Mouse (Mus musculus) embryonic facial prominence, embryonic 15.5 days (tissue): ENCODE measurements around the gene Dhx36. TPM values are rescaled to one million over a fixed set of nuclear protein-coding genes. Genes with fewer than 3 reads are reported as not detected.
A peak's percentile ranks its signal among the peaks of the same experiment; 100 is the strongest.

ENCODE experiments used
- ATAC-seq: fragments of 200-750 bp; cut with Nextera tagmentation; 2 replicates; pipeline ENCODE4 v1.8.0; 2017; ENCODE audit warnings: low read depth, moderate TSS enrichment; ENCODE audit not compliant: insufficient number of reproducible peaks, low FRiP score, low TSS enrichment
- H3K27ac ChIP-seq: fragments of 300-500 bp; sonication (generic); replicated peaks from 2 replicates; pipeline ENCODE4 v1.5.1; 2015; ENCODE audit warnings: mild to moderate bottlenecking, inconsistent platforms
- H3K27me3 ChIP-seq: fragments of 300-500 bp; sonication (generic); 2 replicates; pipeline ENCODE4 v1.6.1; 2015; ENCODE audit warnings: inconsistent platforms
- H3K36me3 ChIP-seq: fragments of 300-500 bp; sonication (generic); 2 replicates; pipeline ENCODE4 v1.6.1; 2015; ENCODE audit warnings: mild to moderate bottlenecking, inconsistent platforms
- H3K4me1 ChIP-seq: fragments of 300-500 bp; sonication (generic); 2 replicates; pipeline ENCODE4 v1.6.1; 2015; ENCODE audit warnings: inconsistent platforms
- H3K4me2 ChIP-seq: fragments of 300-500 bp; sonication (generic); replicated peaks from 2 replicates; pipeline ENCODE4 v1.6.1; 2015; ENCODE audit warnings: mild to moderate bottlenecking, inconsistent platforms
- H3K4me3 ChIP-seq: fragments of 300-500 bp; sonication (generic); replicated peaks from 2 replicates; pipeline ENCODE4 v1.5.1; 2015; ENCODE audit warnings: mild to moderate bottlenecking, inconsistent platforms
- H3K9ac ChIP-seq: fragments of 300-500 bp; sonication (generic); 2 replicates; pipeline ENCODE4 v1.6.1; 2015; ENCODE audit warnings: inconsistent platforms
- H3K9me3 ChIP-seq: fragments of 300-500 bp; sonication (generic); replicated peaks from 2 replicates; pipeline ENCODE4 v1.6.1; 2016; ENCODE audit warnings: inconsistent platforms
- WGBS: fragments of 180-500 bp; shearing (Covaris S2); methylation state at CpG from one replicate; pipeline ENCODE4 v1.1.7; 2015; 5-methylcytosine and 5-hydroxymethylcytosine counted together
- polyA plus RNA-seq: library from polyadenylated mRNA; unstranded; fragments of >200 nt; fragmentation: Nextera tagmentation; extraction: Ambion mirVana; gene quantifications from 2 replicates; pipeline ENCODE4 v1.2.1, GENCODE M21; 2015

Dhx36 gene
- 27.7 TPM in 2 replicates for polyA plus RNA-seq

- Histone ChIP-seq H3K27ac (peak within 1 kb of the TSS; percentile 97), H3K27me3 (no peaks in the 10 kb centered on the region), H3K4me3 (peak within 1 kb of the TSS; percentile 95), H3K4me2 (peak within 1 kb of the TSS; percentile 61), H3K36me3 (no peaks in the 10 kb centered on the region), H3K9me3 (no peaks in the 10 kb centered on the region), H3K9ac (peak within 1 kb of the TSS; percentile 93), H3K4me1 (peaks cover 8% of the 10 kb centered on the region)
- under 1% methylated on average over 65 of the region's 66 CpGs for WGBS
- peak; percentile 96 for ATAC-seq
Measured at GRCm38 (mm10) chr3:62506488-62507205, at the start of gene Dhx36. Dhx36 (minus strand) TSS chr3:62507004.

DNA sequence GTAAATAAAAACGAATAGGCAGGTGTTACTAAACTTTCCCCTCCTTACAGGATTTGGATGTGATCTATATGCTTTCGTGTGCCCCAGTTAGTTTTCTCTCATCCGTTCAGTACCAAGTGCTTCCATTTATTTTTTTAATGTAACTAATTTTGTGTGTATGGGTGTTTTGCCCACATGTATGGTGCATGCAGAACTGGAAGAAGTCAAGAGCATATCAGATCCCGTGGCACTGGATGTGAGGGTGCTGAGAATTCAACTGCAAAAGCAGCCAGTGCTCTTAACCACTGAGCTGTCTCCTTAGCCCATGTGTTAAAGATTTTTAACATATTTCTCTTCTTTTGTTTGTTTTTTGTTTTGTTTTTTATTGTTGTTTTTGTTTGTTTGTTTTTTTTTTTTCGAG lies 20.8 kb upstream of the Dhx36 start:
- Histone ChIP-seq H3K4me1 (no peaks in the 10 kb centered on the region), H3K27ac (no peak overlapping the region), H3K27me3 (no peaks in the 10 kb centered on the region), H3K9ac (no peak overlapping the region), H3K4me3 (no peak overlapping the region), H3K9me3 (no peaks in the 10 kb centered on the region), H3K36me3 (no peaks in the 10 kb centered on the region), H3K4me2 (no peak overlapping the region)
- no peak for ATAC-seq
- 73% methylated on average over 5 of the region's 5 CpGs for WGBS

GRCm38 (mm10) chr3:62527160-62527559 lies 20.4 kb upstream of the Dhx36 start:
- Histone ChIP-seq H3K36me3 (no peaks in the 10 kb centered on the region), H3K4me1 (no peaks in the 10 kb centered on the region), H3K27ac (no peak overlapping the region), H3K9ac (no peak overlapping the region), H3K4me3 (no peak overlapping the region), H3K9me3 (no peaks in the 10 kb centered on the region), H3K27me3 (no peaks in the 10 kb centered on the region), H3K4me2 (no peak overlapping the region)
- ATAC-seq = no peak
- 39% methylated on average over 4 of the region's 4 CpGs for WGBS

- Histone ChIP-seq H3K36me3 (no peaks in the 10 kb centered on the region), H3K4me3 (peak overlapping the region; percentile 95), H3K27me3 (no peaks in the 10 kb centered on the region), H3K4me1 (peaks cover 8% of the 10 kb centered on the region), H3K9me3 (no peaks in the 10 kb centered on the region), H3K9ac (no peak overlapping the region), H3K4me2 (peak overlapping the region; percentile 61), H3K27ac (0 out of 2 replicates have a peak overlapping the region, but pooled peaks have one; percentile 97)
- WGBS = 39% methylated on average over 5 of the region's 5 CpGs
- ATAC-seq = 0 out of 2 replicates have a peak, but pooled peaks have one; percentile 25
Measured at GRCm38 (mm10) chr3:62507206-62507647, 423 bp upstream of the Dhx36 start.

DNA sequence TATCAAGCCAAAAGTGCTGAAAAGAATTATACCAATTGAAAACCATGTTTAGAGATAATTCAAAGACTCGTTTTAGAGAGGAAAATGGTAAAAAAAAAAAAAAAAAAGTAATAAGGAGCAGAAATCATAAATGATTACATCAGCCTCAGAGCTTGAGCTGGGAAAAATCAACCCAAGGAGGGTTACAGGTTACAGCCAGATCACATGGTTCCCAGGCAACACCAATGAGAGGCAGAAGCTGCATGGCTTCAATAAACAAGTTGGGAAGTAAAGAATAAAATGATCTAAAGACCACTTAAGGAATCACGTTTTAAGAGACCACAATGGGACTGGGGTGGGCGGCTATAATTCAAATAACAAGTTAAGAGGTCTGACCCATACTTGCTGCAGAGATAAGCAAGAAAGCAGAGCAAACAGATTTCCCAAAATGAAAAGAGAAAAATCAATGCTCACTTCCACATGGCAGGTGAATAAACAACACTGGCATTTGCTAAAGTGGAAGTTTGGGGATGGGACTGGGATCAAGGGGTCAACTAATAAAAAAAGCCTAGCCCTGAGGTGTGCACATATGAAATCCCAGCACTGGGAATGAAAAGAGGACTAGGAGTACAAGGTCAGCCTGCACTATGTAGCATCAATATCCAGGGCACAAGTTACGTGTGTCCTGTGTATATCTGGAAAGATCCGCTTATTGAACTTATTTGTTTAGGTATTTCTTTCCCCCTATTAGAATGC lies 1.5 kb downstream of the Dhx36 start:
- peak overlapping the region; percentile 95 for H3K4me3 ChIP-seq
- no peak for ATAC-seq
- H3K9me3 ChIP-seq = no peaks in the 10 kb centered on the region
- H3K4me1 ChIP-seq = peaks cover 8% of the 10 kb centered on the region
- H3K9ac ChIP-seq = peak overlapping the region; percentile 93; the same call in 1 of the 2 replicates
- no peaks in the 10 kb centered on the region for H3K27me3 ChIP-seq
- peaks cover 7% of the 10 kb centered on the region for H3K36me3 ChIP-seq
- H3K4me2 ChIP-seq = peak overlapping the region; percentile 61
- no peak overlapping the region for H3K27ac ChIP-seq
- 68% methylated on average over 5 of the region's 5 CpGs for WGBS

GRCm38 (mm10) chr3:62499327-62499726 lies 7.5 kb downstream of the Dhx36 start:
- Histone ChIP-seq H3K9ac (no peak overlapping the region), H3K27me3 (no peaks in the 10 kb centered on the region), H3K4me1 (no peaks in the 10 kb centered on the region), H3K9me3 (no peaks in the 10 kb centered on the region), H3K4me3 (no peak overlapping the region), H3K4me2 (no peak overlapping the region), H3K27ac (no peak overlapping the region), H3K36me3 (peaks cover 29% of the 10 kb centered on the region)
- no peak for ATAC-seq
- WGBS = 65% methylated on average over 4 of the region's 4 CpGs

DNA sequence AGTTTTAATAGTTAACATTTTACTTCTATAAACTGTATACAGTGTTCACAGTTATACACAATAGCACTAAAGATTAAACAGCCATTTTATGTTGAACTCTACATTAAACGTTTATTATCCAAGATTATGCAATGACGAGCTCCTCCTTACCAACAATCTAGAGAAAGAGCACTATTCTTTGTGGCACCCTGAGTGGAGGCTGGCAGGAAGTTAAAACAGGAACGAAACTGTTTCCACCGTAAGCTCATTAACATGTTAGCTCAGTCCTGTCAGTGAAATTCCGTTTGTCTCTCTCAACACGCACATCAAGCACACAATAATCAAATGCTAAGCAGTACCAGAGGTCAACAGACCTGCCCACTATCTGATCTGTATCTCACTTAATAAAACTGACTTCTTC lies 14.2 kb downstream of the Dhx36 start:
- Histone ChIP-seq H3K36me3 (peaks cover 42% of the 10 kb centered on the region), H3K27ac (no peak overlapping the region), H3K9ac (no peak overlapping the region), H3K4me1 (no peaks in the 10 kb centered on the region), H3K4me2 (no peak overlapping the region), H3K9me3 (no peaks in the 10 kb centered on the region), H3K27me3 (no peaks in the 10 kb centered on the region), H3K4me3 (no peak overlapping the region)
- ATAC-seq = no peak
- WGBS = 89% methylated on average over 6 of the region's 6 CpGs

DNA sequence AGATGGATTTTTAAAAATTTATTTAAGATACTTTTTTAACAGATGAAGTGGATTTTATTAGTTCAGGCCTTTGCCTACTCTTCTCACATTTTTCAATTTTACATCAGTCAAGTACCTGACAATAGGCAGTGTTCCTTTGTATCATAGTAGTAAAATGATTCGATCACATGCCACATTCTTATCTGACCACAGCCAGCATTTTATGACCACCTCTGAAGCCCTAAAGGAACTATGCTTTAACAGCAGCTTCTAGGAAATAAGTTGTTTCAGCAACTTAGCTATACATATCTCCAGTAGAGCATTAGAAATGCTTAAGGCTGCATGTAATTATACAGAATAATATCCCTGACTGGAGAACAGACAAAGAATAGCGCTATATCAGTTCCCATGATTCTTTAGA lies 22.5 kb downstream of the Dhx36 start:
- 92% methylated on average over 2 of the region's 2 CpGs for WGBS
- ATAC-seq = no peak

DNA sequence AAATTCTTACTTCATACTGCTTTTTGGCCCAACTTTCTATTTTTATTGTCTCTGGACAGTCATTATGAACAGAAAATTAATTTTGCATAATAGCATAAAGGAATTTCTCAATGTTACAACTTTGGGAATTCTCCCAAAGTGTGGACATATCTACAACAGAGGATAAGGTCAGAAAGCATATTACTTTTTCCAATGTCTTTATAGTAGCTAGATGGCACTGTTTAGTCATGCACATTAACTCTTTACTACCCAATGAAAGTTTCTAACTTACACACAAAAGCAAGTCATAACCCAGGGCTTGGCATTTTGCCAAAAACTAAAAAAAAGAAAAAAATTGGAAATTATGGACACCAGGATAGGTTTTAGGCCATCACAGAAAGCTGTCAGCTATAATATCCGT lies 36.6 kb downstream of the Dhx36 start:
- Histone ChIP-seq H3K9me3 (no peaks in the 10 kb centered on the region), H3K4me1 (no peaks in the 10 kb centered on the region), H3K9ac (no peak overlapping the region), H3K27me3 (no peaks in the 10 kb centered on the region), H3K4me3 (no peak overlapping the region), H3K27ac (no peak overlapping the region), H3K36me3 (peaks cover 62% of the 10 kb centered on the region), H3K4me2 (no peak overlapping the region)
- WGBS = 87% methylated on average over 1 of the region's 1 CpGs
- no peak for ATAC-seq

More for the DNA sequence above, 22.5 kb downstream of the Dhx36 start:
- Histone ChIP-seq H3K27ac (no peak overlapping the region), H3K36me3 (peaks cover 42% of the 10 kb centered on the region), H3K4me1 (no peaks in the 10 kb centered on the region), H3K27me3 (no peaks in the 10 kb centered on the region), H3K9me3 (no peaks in the 10 kb centered on the region), H3K4me2 (no peak overlapping the region), H3K9ac (no peak overlapping the region), H3K4me3 (no peak overlapping the region)

DNA sequence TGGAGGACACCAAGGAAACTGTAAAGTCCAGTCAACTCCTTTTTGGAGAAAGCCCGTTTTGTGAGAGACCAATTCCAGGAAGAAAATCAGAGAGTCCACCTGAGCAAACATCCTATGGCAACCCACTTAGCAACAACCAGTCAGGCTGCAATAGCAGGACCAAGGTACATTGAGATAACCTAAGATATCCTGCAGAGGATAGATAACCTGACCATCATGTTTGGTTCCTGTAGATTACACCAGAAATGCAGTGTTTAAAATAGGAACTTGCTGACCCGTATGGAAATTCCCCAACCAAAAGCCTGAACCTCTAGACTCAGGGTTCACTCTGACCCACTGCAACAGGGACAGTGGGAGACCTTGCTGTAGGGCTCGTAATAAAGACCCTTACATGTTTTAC lies 42.5 kb downstream of the Dhx36 start:
- 81% methylated on average over 3 of the region's 3 CpGs for WGBS
- ATAC-seq = no peak

DNA sequence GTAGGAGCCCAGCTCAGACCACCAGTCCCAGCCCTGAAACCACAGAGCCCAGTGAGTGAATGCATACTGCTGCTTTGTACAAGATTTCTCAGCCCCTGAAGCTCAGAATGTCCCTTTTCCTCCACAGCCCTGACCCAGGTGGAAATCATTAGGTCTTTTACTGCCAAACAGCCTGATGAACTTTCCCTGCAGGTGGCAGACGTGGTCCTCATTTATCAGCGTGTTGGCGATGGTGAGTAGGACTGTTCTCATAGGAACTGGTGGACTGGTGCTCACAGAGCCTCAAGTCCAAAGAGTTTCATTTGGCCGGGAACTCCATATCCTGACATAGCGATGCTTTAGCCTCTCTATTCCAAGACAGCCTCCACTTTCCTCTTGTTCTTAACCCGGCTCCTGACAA lies 47.3 kb downstream of the Dhx36 start:
- WGBS = 70% methylated on average over 6 of the region's 6 CpGs
- H3K36me3 ChIP-seq = peaks cover 26% of the 10 kb centered on the region
- peaks cover 8% of the 10 kb centered on the region; the same call in 1 of the 2 replicates for H3K4me1 ChIP-seq
- no peak overlapping the region for H3K9ac ChIP-seq
- no peak overlapping the region for H3K4me2 ChIP-seq
- H3K9me3 ChIP-seq = no peaks in the 10 kb centered on the region
- no peak overlapping the region for H3K27ac ChIP-seq
- no peaks in the 10 kb centered on the region for H3K27me3 ChIP-seq
- no peak overlapping the region for H3K4me3 ChIP-seq
- no peak for ATAC-seq

More for the DNA sequence above, 42.5 kb downstream of the Dhx36 start:
- no peaks in the 10 kb centered on the region for H3K4me1 ChIP-seq
- no peak overlapping the region for H3K27ac ChIP-seq
- H3K9ac ChIP-seq = no peak overlapping the region
- H3K4me2 ChIP-seq = no peak overlapping the region
- no peaks in the 10 kb centered on the region for H3K9me3 ChIP-seq
- H3K27me3 ChIP-seq = no peaks in the 10 kb centered on the region
- H3K4me3 ChIP-seq = no peak overlapping the region
- peaks cover 48% of the 10 kb centered on the region for H3K36me3 ChIP-seq
